Mouse (Mus musculus) CD4-positive, CD25-positive, alpha-beta regulatory T cell (primary cell): ENCODE measurements around the gene Dbx1. TPM values are rescaled to one million over a fixed set of nuclear protein-coding genes. Genes with fewer than 3 reads are reported as not detected.

Source experiments
- polyA plus RNA-seq: library from polyadenylated mRNA; unstranded; fragments of 100-300 nt; shearing (Covaris generic); gene quantifications from one replicate; pipeline ENCODE4 v1.2.1, GENCODE M21; 2017

The Dbx1 gene
- not detected for polyA plus RNA-seq

DNA sequence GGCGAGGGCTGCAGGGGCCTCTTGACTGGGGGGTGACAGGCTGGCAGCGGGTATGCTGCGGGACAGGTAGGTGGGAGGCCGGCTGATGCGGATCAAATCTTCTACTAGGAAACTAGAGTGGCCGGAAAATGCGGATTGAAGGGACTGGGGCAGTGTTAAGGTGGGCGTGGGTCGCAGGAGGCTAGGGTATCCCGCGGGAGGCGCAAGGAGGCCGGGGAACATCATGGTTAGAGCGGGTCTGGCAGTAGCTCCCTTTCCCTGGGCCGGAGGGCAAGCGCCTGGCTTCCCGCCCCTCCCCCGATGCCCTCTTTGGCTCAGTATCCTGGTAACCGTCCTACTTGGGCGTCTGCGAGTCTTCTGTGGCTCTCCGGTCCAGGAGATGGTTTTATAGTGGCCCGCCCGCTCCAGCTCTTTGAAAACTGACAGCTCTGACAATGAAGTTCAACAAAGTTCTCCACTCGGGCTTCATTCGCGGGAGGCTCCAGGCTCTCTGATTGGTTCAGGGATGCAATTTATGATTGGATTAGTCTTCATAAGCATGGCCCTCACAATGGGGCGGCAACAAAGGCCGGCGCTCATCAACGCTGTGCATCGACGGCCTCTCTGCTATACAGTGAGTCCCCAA, at the start of gene Dbx1:
TSS of gene Dbx1 (minus strand) at position 359 of the 625 bp plus-strand sequence.

Other genes with a start within 250 kb of the Dbx1 start
- 47.1 TPM for gene Htatip2, start 122.3 kb upstream of the Dbx1 start, polyA plus RNA-seq
- gene Prmt3, start 141.5 kb upstream of the Dbx1 start, polyA plus RNA-seq: 77.4 TPM